Mouse (Mus musculus) large intestine, adult 2 months (tissue): ENCODE measurements around the gene Irf8. TPM values are rescaled to one million over a fixed set of nuclear protein-coding genes. Genes with fewer than 3 reads are reported as not detected.
"Not testable (repeated sequence)": the region's sequence is repeated elsewhere in the genome, so short reads cannot be mapped to it uniquely, and the experiment has no call there.

Source experiments
- DNase-seq: peaks from one replicate; pipeline ENCODE4 v3.0.0-alpha.2; 2012; ENCODE audit warnings: low read depth, low spot score
- WGBS: fragments of 180-500 bp; shearing (Covaris S2); methylation state at CpG from one replicate; pipeline ENCODE4 v1.1.7; 2018; 5-methylcytosine and 5-hydroxymethylcytosine counted together
- polyA plus RNA-seq: library from polyadenylated mRNA; depleted of rRNA; stranded (reverse); fragments of >200 nt; gene quantifications from 2 replicates; pipeline ENCODE4 v1.2.3, GENCODE M21; 2012; rRNA removed

Gene Irf8
- polyA plus RNA-seq, 1 experiment: 75.8 TPM

DNA sequence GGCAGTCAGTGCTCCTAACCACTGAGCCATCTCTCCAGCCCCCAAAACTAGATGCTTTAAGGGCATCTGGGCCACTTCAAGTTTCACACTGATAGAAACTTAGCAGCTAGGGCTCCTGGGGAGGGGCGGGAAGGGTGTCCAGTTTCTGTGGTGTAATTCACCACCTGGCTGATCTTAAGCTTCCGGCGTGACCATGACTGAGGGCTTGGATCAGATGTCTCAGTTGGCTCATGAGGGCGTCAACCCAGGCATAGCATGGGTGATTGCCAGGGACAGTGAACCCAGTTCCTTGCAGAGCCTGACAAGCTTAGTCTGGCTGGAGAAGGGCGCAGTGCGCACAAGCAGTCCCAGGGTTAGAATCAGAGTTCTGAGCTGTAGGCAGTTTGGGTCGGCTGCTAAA lies 42.9 kb downstream of the Irf8 start:
- 90% methylated on average over 7 of the region's 7 CpGs for WGBS
- no peak for DNase-seq

DNA sequence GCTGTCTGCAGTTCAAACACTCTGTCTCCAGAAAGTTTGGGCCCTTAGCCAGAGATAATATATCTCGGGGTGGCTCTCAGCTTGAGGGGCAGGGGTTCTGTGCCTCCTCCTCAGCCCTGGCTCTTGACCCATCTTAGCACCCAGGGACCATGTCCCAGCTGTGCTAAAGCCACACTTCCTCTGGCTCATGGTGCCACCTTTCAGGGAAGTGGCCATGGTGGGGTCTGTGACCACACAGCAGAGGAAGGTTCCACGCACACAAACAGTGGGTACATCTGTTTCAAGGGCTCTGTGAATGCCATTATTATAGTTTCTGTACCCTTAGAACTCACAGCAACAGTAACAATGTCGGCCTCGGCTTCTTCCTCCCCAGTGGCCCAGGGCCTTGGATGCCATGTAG lies 47.6 kb downstream of the Irf8 start:
- 86% methylated on average over 4 of the region's 4 CpGs for WGBS

DNA sequence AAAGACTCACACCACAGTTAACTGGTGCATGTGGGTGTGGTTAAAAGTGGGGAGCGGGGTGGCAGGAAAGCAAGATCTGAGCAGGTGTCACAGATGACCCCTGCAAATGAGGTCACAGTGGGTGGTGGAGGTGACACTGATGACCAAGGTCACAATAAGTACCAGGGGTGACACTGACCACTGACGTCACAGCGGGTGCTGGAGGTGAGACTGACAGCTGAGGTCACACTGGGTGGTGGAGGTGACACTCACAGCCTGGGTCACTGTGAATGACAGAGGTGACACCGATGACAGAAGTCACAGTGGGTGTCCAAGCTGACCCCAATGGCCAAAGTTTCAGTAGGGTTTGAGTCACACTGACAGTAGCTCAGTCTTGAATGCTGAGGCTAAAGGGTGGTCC lies 50.6 kb downstream of the Irf8 start:
- WGBS: 88% methylated on average over 4 of the region's 4 CpGs
- DNase-seq: no peak

More for the DNA sequence above, 47.6 kb downstream of the Irf8 start:
- no peak for DNase-seq

DNA sequence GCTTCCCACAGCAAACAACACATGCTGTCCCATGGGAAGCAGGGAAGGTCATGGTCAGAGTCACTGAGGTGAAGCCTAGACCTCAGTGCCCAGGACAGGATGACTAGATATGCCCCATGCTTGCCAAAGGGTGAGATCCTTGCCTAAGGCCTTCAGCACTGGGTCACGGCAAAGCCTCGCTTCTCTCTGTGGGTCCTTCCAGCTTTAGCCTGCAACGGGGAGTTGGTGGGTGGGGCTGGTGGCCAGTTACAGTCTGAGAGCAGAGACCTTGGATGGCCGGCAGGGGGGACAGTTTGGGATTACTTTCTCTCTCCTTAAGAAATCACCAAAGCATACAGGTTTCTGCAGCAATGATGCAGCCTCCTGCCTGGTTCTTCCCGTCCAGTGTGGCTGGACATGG lies 51.5 kb downstream of the Irf8 start:
- DNase-seq: no peak
- WGBS: 61% methylated on average over 5 of the region's 5 CpGs

DNA sequence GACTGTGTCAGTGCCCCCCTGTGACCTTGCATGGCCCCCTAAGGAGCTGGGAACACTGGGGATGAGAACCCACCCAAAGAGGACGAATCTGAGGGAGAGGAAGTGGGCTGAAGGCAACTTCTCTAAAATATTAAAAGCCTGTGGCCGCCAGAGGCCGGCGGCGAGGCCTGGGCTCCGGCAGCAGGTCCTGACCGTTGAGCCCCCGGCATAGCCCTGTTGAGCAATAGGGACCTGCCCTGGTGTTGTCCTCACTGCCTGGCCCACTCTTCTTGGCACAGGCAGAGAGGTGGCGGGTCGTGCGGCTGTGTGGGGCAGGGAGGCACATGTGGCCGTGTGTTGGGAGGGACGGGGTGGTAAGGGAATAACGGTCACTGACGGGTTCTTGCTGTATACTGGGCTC lies 56.6 kb downstream of the Irf8 start:
- DNase-seq: no peak
- WGBS: 87% methylated on average over 15 of the region's 15 CpGs

DNA sequence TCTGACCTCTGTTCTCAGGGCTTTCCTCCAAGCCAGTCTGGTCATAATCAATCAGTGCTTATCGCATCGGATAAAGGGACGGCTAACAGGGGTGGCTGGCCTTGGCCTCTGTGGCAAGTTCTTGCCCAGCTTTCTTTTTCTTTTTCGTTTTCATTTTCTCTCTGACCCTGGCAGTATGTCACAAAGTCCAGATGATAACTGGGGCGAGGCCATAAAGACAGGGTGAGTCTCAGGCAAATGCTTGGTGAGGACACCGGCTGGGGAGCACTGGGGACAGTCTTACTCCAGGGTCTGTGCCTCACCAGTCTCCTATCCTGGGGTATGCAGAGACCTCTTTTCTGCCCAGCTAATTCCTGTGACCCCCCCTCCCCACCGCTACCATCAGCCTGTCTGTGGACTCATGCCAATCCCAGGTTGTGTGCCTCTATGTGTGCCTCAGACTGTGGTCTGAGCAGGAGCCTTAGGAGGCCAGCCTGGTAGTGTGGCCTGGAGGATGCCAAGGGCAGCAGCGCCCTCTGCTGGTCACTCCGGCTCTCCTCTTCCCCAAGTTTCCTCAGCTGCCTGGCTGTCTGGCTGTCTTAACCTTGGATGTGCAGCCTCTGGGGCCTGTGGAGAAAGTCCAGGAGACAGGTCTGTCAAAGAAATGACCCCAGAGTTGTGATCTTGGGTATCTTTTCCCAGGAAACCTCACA lies 59.9 kb downstream of the Irf8 start:
- 22% methylated on average over 9 of the region's 9 CpGs for WGBS

DNA sequence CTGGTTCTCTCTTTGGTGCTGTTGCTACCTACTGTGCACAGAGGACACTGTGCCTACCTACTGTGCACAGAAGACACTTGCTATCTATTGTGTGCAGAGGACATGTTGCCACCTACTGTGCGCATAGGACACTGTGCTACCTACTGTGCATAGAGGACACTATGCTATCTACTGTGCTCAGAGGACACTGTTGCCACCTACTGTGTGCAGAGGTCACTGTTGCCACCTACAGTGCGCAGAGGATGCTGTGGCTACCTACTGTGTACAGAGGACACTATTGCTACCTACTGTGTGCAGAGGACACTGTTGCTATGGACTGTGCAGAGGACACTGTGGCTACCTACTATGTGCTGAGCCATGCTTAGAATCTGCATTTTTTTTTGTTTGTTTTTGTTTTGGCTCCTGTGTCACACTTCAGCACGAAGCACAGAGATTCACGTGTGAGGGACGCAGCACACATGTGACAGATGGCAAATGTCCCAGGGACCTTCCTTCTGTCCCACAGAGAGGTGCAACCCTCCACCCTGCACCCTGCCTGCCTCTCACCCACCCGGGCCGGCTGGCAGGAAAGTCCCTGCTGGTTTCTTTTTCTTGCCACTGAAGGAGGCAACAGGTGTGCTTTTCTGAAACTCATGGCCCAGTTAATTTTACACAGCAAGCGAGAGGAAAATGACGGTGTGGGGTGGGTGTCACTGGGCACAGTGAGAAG lies 61.0 kb downstream of the Irf8 start:
- no peak for DNase-seq
- 85% methylated on average over 9 of the region's 9 CpGs for WGBS

More for the DNA sequence above, 59.9 kb downstream of the Irf8 start:
- peak; percentile 59 for DNase-seq

DNA sequence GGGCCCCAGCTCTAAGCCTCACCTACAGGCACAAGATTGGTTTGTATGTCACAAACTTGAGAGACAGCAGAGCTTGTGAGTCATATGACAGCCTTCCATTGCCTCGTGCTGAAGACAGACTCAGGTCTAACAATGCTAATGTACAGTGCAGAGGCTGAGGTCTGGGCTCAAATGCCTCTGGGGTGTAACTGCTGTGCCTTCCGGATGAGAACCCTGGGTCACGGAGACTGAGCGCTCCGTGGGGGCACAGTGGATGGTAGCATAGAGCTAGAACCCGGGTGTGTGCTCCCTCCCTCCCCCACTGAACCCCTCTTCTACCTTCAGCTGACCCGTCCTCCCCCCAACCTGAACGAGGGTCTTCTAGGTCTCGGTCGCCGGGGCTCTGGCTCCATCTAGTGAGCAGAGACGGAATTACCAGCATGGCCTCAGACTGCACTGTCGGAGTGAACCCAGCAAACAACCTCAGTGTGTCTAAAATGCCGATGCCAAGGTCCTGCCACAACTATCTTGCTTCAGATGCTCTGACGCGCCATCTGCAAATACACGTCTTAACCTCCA lies 64.2 kb downstream of the Irf8 start:
- no peak for DNase-seq
- 11% methylated on average over 17 of the region's 17 CpGs for WGBS

DNA sequence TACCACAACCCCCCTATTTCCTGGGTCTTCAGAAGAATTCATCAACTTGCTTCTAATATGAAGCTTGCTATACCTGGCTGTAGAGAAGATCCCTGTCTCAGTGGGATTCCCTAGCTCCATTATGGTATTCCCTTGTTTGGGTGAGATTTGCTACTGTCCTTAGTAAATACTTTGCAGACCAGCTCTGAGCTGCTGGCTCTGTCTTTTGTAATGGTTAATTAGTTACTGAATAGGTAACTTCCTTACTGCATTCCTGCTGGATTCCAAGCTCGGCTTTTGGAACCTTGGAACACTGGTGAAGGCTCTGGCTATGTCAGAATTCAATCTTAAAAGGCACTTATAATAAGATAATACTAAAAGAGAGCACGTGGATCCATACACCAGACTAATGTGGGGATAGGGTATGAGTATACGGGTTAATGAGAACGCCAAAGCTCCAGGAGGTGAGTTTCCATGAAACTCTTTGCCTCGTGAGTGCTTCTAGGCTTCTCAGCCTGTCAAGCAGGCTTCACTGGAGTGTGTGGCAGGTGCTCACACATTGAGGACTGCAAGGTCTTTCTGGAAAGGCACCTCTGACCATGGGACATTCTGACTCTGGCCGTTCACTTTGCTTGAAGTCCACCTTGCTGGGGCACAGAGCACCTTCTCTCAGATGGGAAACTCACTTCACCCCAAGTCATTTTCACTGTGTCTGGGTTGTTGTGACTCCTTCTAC lies 67.7 kb downstream of the Irf8 start:
- WGBS: 34% methylated on average over 6 of the region's 6 CpGs
- not testable (repeated sequence) for DNase-seq

DNA sequence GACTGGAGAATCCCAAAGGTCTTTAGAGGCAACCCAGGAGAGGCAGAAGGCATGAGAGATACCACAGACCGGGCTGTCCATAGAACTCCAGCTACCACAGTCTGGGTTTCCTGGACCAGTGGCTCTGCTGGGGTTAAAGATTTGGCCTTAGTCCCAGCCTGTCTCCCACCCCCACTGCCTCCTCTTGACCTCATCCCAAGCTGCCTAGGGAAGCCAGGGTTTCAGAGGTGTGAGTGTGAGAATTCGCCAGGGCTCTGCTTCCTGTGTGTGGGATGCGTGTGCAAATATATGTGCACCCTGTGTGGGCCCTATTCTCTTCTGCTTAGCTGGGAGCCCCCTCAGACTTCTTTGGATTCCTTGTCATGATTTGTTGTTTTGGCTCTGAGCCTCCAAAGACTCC lies 68.6 kb downstream of the Irf8 start:
- 86% methylated on average over 3 of the region's 3 CpGs for WGBS
- DNase-seq: no peak

Other genes with a start within 250 kb of the Irf8 start
- 29.8 and 31.0 TPM in 2 replicates for gene Gins2, start 147.1 kb upstream of the Irf8 start, polyA plus RNA-seq
- 2.6 TPM in 2 replicates for gene 1190005I06Rik, start 88.7 kb upstream of the Irf8 start, polyA plus RNA-seq
- gene Gm27021, start 68.3 kb upstream of the Irf8 start, polyA plus RNA-seq: 0.19 and 0.23 TPM in 2 replicates
- gene Cox4i1, start 68.1 kb upstream of the Irf8 start, polyA plus RNA-seq: 1,638 and 1,728 TPM in 2 replicates
- gene Emc8, start 67.8 kb upstream of the Irf8 start, polyA plus RNA-seq: 67.0 and 74.7 TPM in 2 replicates